Mouse (Mus musculus) kidney, adult 2 months (tissue): ENCODE results near the gene Mnt.

Source experiments
- CTCF ChIP-seq: fragments of 200-500 bp; conservative IDR thresholded peaks from 2 replicates; pipeline ENCODE4 v1.5.1; 2011; ENCODE audit warnings: low read depth, mild to moderate bottlenecking, control low read depth, low read length, moderate library complexity, mixed read lengths; ENCODE audit not compliant: insufficient read depth, insufficient read length
- POLR2A ChIP-seq: fragments of 200-500 bp; IDR thresholded peaks from one replicate; pipeline ENCODE4 v1.6.1; 2011; ENCODE audit warnings: low read depth, low read length, control low read depth

- TF ChIP-seq CTCF = no peak
- TF ChIP-seq POLR2A = peak; percentile 92
Observed at GRCm38 (mm10) chr11:74831606-74832451, 1.1 kb downstream of the Mnt start.
